Mouse (Mus musculus): ENCODE measurements around the gene Olfr26. TPM values are rescaled to one million over a fixed set of nuclear protein-coding genes. Genes with fewer than 3 reads are reported as not detected.
"Not testable (repeated sequence)": the region's sequence is repeated elsewhere in the genome, so short reads cannot be mapped to it uniquely, and the experiment has no call there.

Gene Olfr26
- total RNA-seq (2021) = not detected
- long read RNA-seq, experiment 1 = 0 reads
- long read RNA-seq, experiment 2 = 0 reads

- DNase-seq = no peak
These were observed at the start of gene Olfr26 for GRCm38 (mm10) chr9:38854760-38855159. Olfr26 (plus strand) TSS chr9:38855060.

- DNase-seq = no peak
These were observed 49.2 kb upstream of the Olfr26 start for GRCm38 (mm10) chr9:38805696-38806095.

- DNase-seq = no peak
These were observed 40.5 kb upstream of the Olfr26 start, which contains the start of gene Olfr922 for GRCm38 (mm10) chr9:38814314-38814713. Olfr922 (plus strand) TSS chr9:38814614.

GRCm38 (mm10) chr9:38815458-38815986, 39.3 kb upstream of the Olfr26 start:
- DNase-seq = no peak

- no peak for DNase-seq
These were observed 28.6 kb upstream of the Olfr26 start, which contains the start of gene Olfr923 for GRCm38 (mm10) chr9:38826245-38826644. Olfr923 (plus strand) TSS chr9:38826545.

GRCm38 (mm10) chr9:38833027-38833426, 21.8 kb upstream of the Olfr26 start:
- no peak for DNase-seq

GRCm38 (mm10) chr9:38844149-38844548, 10.7 kb upstream of the Olfr26 start, which contains the start of gene Olfr924:
Olfr924 (plus strand) TSS chr9:38844449.
- no peak for DNase-seq

- DNase-seq = not testable (repeated sequence)
These were observed 20.0 kb downstream of the Olfr26 start for GRCm38 (mm10) chr9:38874880-38875279.

GRCm38 (mm10) chr9:38876826-38877225, 22.0 kb downstream of the Olfr26 start, which contains the start of gene Olfr926:
Olfr926 (plus strand) TSS chr9:38877126.
- DNase-seq = no peak

Other genes with a start within 250 kb of the Olfr26 start
- gene Olfr914, start 250.0 kb upstream of the Olfr26 start, total RNA-seq (2021) = not detected
- not detected for gene Olfr916, start 195.2 kb upstream of the Olfr26 start, total RNA-seq (2021)
- gene Olfr917, start 189.2 kb upstream of the Olfr26 start, total RNA-seq (2021) = not detected
- not detected for gene Olfr918, start 180.5 kb upstream of the Olfr26 start, total RNA-seq (2021)
- not detected for gene Olfr919, start 151.4 kb upstream of the Olfr26 start, total RNA-seq (2021)
- gene Vwa5a, start 136.8 kb upstream of the Olfr26 start, total RNA-seq (2021) = 10 to 100 TPM; 33.2 to 37.9 TPM
- under 1 TPM; 0.09 to 0.30 TPM for gene Olfr920, start 102.8 kb upstream of the Olfr26 start, total RNA-seq (2021)
- gene Olfr921, start 82.0 kb upstream of the Olfr26 start, total RNA-seq (2021) = not detected
- not detected for gene Olfr922, start 40.4 kb upstream of the Olfr26 start, total RNA-seq (2021)
- gene Olfr923, start 28.5 kb upstream of the Olfr26 start, total RNA-seq (2021) = not detected
- gene Olfr924, start 10.6 kb upstream of the Olfr26 start, total RNA-seq (2021) = not detected
- not detected for gene Olfr926, start 22.1 kb downstream of the Olfr26 start, total RNA-seq (2021)
- gene Olfr930, start 74.7 kb downstream of the Olfr26 start, total RNA-seq (2021) = not detected
- gene Olfr933, start 117.3 kb downstream of the Olfr26 start, total RNA-seq (2021) = under 1 TPM in 1 of 2 experiments, not detected in 1; 0.09 TPM
- not detected for gene Olfr934, start 133.3 kb downstream of the Olfr26 start, total RNA-seq (2021)
- gene Olfr935, start 144.6 kb downstream of the Olfr26 start, total RNA-seq (2021) = not detected
- gene Olfr146, start 168.3 kb downstream of the Olfr26 start, total RNA-seq (2021) = not detected
- gene Olfr937, start 209.9 kb downstream of the Olfr26 start, total RNA-seq (2021) = not detected
- gene Olfr938, start 223.8 kb downstream of the Olfr26 start, total RNA-seq (2021) = not detected